Mouse (Mus musculus) macrophage (primary cell): Measurements from ENCODE around the gene Slc15a3. TPM values are rescaled to one million over a fixed set of nuclear protein-coding genes. Genes with fewer than 3 reads are reported as not detected.
A peak's percentile ranks its signal among the peaks of the same experiment; 100 is the strongest.

Experiments used
- H3K27ac ChIP-seq: fragments of 350-480 bp; formaldehyde crosslinking; 2 replicates; pipeline ENCODE4 v1.9.0; 2021
- H3K36me3 ChIP-seq: fragments of 350-480 bp; formaldehyde crosslinking; 2 replicates; pipeline ENCODE4 v1.9.0; 2021; ENCODE audit errors: inconsistent target
- H3K4me3 ChIP-seq: fragments of 350-480 bp; formaldehyde crosslinking; 2 replicates; pipeline ENCODE4 v1.9.0; 2021; ENCODE audit errors: inconsistent target
- H3K79me2 ChIP-seq: fragments of 350-480 bp; formaldehyde crosslinking; 2 replicates; pipeline ENCODE4 v1.9.0; 2021; ENCODE audit errors: inconsistent target
- WGBS: methylation state at CpG from one replicate; pipeline ENCODE4 v1.1.7; 2026; ENCODE audit warnings: inconsistent platforms; ENCODE audit not compliant: missing documents; 5-methylcytosine and 5-hydroxymethylcytosine counted together
- polyA plus RNA-seq: library from polyadenylated mRNA; stranded (reverse); fragments of 250-400 nt; gene quantifications from 3 replicates; pipeline ENCODE4 v1.2.4, GENCODE M21; 2018; ENCODE audit warnings: inconsistent platforms

Slc15a3 gene
- polyA plus RNA-seq, 1 experiment from 2014 or later = 583 TPM

DNA sequence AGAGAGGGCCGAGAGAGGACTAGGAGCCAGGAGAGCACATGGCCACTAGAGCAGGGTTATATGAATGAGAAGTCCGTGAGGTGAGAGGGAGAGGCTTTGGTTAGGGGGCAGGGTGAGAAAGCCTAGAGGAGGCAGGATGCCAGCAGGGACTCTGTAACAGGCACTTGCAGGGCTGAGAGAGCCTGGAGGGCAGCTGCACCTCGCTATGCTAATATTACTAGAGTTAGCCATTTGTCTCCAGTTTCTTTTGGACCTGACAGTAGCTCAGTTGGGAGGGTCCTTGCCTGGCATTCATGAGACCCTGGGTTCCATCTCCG lies 29.4 kb upstream of the Slc15a3 start:
- Histone ChIP-seq H3K4me3 (no peak overlapping the region), H3K36me3 (no peaks in the 10 kb centered on the region), H3K27ac (no peak overlapping the region), H3K79me2 (no peaks in the 10 kb centered on the region)
- WGBS = 92% methylated on average over 4 of the region's 4 CpGs

DNA sequence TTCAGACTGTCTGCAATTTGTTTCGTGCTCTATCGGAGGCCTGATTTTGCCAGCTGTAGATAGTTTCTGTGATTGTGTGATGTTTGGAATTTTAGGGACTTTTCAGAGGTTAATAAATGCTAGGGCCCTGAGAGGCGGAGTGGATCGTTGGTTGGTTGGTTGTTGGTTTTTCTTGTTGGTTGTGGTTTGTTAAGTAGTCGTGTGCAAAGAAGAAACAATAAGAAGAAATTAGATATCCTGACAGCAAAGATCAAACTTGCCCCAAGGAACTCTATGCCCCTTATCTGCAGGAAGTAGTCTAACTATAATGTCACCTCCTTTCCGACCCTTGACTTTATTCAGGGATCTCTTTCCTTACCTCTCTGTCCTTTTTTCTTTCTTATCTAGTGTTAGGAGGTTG lies 28.1 kb upstream of the Slc15a3 start:
- H3K79me2 ChIP-seq = no peaks in the 10 kb centered on the region
- WGBS = 77% methylated on average over 6 of the region's 6 CpGs
- no peak overlapping the region for H3K4me3 ChIP-seq
- H3K27ac ChIP-seq = no peak overlapping the region
- no peaks in the 10 kb centered on the region for H3K36me3 ChIP-seq

DNA sequence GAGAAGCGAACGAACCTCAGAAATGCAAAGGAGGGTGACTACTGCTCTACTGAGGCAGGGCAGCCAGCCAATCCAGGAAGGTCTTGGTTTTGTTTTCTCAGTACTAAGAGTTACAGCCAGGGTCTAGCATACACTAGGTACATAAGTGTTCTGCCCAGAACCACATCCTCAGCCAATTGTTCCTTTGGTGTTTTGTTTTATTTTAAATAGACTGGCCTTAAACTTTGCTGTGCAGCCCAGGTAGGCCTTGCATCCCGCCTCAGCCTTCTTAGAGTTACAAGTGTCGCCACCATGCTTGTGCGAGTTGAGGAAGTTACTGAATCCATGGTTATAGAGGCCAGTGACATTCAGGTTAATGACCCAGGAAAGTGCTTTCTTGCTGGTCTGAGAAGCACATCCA lies 26.5 kb upstream of the Slc15a3 start:
- Histone ChIP-seq H3K36me3 (no peaks in the 10 kb centered on the region), H3K79me2 (no peaks in the 10 kb centered on the region), H3K27ac (no peak overlapping the region), H3K4me3 (no peak overlapping the region)
- WGBS = 98% methylated on average over 5 of the region's 5 CpGs

DNA sequence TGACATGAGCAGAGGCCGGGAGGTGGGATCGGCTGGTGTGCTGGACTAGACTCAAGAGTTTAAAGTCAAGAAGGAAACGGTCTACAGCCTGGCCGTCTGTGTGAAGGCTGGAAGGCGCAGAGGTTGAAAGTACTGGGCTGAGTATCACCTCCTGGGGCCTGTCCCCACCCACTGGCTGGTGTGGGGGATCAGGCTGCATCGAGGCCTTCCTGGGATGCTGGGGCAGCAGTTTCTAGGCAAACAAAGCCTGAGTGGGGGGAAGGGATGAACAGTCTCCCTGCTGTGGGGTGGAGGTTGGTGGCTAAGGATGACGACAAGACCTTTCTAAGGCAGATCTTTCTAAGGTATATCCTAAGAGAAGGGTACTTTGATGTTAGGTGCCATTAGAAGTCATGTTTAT lies 25.6 kb upstream of the Slc15a3 start:
- no peak overlapping the region for H3K27ac ChIP-seq
- no peak overlapping the region for H3K4me3 ChIP-seq
- H3K36me3 ChIP-seq = no peaks in the 10 kb centered on the region
- H3K79me2 ChIP-seq = no peaks in the 10 kb centered on the region
- 97% methylated on average over 7 of the region's 7 CpGs for WGBS

DNA sequence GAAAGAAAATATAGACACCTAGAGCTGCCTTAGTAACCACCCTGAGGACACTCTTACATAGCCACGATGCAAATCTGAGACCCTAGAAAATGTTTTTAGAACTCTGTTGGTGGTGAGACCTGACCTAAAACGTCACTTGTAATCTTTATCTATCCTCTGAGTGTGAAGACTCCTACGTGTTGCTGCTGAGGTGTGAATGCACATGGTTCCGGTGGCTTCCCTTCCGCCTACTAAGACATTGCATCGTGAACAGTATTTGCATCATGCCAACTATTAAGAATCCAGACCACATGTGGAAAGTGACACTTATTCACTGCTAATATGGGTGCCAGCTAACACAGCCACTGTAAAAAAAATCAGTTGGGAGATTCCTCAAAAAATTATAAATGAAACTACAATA lies 23.7 kb upstream of the Slc15a3 start:
- H3K36me3 ChIP-seq = no peaks in the 10 kb centered on the region
- 94% methylated on average over 6 of the region's 6 CpGs for WGBS
- no peak overlapping the region for H3K4me3 ChIP-seq
- H3K27ac ChIP-seq = no peak overlapping the region
- no peaks in the 10 kb centered on the region for H3K79me2 ChIP-seq

DNA sequence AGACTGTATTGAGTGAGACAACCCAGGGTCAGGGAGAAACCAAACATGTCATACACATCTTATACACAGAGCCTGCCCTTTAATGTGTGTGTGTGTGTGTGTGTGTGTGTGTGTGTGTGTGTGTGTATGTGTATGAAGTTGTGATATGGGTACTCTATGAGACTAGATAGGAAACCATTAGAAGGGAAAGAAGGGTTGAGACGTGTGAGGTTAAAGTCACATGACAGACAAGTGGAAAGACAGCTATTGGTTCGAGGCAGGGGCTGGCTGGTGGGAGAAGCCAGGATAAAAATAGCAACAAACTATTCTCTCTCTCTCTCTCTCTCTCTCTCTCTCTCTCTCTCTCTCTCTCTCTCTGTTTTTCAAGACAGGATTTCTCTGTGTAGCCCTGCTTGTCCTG lies 23.1 kb upstream of the Slc15a3 start:
- H3K4me3 ChIP-seq = no peak overlapping the region
- 71% methylated on average over 2 of the region's 2 CpGs for WGBS
- H3K79me2 ChIP-seq = no peaks in the 10 kb centered on the region
- no peaks in the 10 kb centered on the region for H3K36me3 ChIP-seq
- no peak overlapping the region for H3K27ac ChIP-seq

DNA sequence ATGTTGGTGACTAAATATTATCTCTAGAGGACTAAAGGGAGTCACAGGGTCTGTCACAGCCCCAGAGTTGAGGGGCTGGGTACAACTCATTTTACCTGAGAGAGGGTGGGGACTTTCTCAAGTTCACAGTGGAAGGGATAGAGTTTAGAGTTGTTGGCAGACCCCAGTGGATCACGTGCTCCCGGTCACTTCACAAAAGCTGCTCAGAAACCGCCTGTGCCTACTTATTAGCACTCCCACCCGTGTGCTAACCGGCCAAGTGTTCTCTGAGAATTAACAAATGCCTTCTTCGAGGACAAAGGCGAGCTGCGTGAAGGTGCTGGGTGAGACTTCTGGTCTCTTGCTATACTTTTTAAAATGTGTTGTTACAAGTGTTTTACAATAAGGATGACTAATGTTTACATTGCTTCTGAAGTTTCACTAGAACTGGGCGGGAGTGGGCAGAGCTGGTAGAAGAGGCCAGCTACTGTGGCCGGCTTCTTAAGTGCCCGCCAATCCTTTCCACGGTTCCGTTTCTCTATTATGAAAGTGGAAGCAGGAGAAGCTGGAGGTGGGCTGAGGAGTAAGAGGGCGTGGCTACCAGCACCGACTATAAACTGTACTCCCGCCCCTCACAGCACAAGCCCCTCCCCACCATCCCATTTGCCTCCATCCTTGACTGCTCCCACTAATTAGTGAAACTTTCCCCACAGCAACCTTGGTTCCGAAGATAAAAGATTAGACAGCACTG lies 21.1 kb upstream of the Slc15a3 start:
- no peaks in the 10 kb centered on the region for H3K79me2 ChIP-seq
- H3K27ac ChIP-seq = no peak overlapping the region
- H3K36me3 ChIP-seq = no peaks in the 10 kb centered on the region
- no peak overlapping the region for H3K4me3 ChIP-seq
- 36% methylated on average over 17 of the region's 17 CpGs for WGBS

DNA sequence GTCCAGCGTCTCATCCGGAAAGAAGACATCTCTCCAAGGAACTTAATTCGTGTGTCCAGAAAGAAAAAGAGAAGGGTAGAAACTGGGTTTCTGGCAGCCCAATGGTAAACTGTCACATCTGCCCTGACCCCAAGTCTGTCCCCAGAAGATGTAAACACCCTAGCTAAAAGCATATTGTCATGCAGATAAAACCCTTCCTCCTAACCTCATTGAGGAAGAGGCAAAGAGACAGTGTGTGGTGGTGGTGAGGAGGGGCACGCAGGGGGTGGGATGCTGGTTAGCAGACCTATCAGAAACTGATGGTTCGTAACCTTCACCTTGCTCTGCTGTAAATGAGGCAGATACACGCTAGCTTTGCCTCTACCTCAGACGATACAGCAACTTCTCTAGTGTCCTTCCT lies 18.2 kb upstream of the Slc15a3 start:
- no peaks in the 10 kb centered on the region for H3K36me3 ChIP-seq
- no peak overlapping the region for H3K27ac ChIP-seq
- 92% methylated on average over 7 of the region's 7 CpGs for WGBS
- H3K79me2 ChIP-seq = no peaks in the 10 kb centered on the region
- H3K4me3 ChIP-seq = no peak overlapping the region

DNA sequence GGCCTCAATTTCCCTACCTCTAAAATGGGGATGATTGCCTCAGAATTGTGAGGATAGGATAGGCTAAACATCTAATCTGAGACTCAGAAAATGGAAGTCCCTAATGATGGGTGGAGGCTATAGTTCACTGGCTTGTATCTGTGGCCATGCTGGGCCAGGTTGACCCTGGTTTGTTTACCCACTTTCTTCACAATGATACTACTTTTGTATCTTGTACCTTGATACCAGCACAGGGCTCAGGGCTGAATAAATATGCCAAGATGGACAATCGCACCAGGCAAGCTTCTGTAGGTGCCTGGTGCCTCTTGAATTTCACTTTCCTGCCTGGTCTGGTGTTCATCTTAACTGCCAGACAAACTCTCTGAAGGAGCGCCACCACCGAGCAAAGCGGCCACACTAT lies 17.0 kb upstream of the Slc15a3 start:
- 98% methylated on average over 4 of the region's 4 CpGs for WGBS
- Histone ChIP-seq H3K27ac (no peak overlapping the region), H3K79me2 (no peaks in the 10 kb centered on the region), H3K4me3 (no peak overlapping the region), H3K36me3 (no peaks in the 10 kb centered on the region)

DNA sequence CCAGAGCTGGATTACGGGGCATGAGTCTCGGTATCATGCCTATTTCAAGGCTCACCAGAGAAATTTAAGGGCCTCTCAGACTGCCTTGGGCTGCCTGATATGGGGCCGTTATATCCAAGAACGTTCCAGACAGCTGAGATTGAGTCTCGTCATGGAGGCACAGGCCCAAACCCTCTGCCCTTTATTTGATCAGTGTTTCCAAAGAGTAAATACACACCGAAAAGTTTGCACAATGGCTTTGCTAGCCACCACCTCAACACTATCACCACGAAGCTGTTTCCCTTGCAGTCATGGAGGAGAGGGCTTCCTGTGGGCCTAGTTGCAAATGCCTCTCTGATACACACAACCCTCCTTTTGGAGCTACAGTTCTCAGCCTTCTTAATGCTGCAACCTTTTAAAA lies 15.5 kb upstream of the Slc15a3 start:
- Histone ChIP-seq H3K79me2 (no peaks in the 10 kb centered on the region), H3K27ac (no peak overlapping the region), H3K4me3 (no peak overlapping the region), H3K36me3 (no peaks in the 10 kb centered on the region)
- WGBS = 86% methylated on average over 7 of the region's 7 CpGs

DNA sequence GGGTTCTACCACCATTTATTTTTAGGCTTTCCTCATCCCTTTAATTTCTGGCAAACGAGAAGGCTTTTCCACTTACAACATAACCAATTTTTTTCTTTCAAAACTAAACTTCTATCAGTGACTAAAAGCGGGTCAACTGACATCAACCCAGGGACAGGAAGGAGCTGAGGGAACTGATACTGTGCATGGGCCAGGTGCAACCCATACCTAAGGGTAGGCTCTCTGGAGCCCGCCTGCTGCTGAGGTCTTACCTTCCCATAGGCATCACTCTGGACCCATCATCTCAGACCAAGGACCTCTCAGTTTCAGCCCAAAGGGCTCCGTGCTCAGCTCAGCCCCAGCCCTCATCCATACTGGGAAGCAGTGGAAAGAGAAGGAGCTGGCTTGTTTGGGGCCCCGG lies 11.2 kb upstream of the Slc15a3 start:
- H3K79me2 ChIP-seq = no peaks in the 10 kb centered on the region
- WGBS = 95% methylated on average over 5 of the region's 5 CpGs
- no peaks in the 10 kb centered on the region for H3K36me3 ChIP-seq
- no peak overlapping the region for H3K4me3 ChIP-seq
- H3K27ac ChIP-seq = no peak overlapping the region

DNA sequence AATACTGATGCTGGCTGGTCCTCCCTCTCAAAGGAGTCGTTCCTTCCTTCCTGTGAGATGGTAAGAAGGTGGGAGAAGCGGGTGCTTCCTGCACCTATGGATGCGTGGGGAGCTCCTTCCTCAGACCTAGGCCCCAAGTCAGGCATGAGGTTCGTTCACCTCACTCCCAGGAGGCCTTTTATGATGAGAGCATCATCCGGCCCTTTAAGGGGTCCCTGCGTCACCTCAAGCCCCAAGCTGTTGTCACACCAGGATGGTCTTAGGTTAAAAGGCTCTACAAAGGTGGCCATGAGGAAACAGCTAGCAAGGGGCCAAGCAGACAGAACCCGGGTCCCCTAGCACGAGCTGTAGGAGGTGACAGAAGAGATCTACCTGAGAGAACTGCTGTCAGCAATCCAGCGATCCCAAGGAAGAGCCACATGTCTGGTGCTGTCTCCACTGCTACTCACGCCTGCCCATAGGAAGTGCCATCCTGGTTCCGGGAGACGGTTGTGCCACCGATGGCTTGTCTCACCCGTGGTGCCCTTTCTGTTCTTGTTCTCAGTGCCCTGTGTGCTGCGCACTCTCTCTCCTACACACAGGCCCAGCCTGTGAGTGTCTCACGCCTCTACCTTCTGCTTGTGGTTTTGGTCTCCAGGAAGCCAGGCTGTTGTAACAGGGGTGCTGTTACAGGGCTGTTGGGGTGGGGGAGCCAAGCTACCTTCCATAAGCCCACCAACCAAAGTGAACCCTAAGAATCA lies 9.9 kb upstream of the Slc15a3 start, which contains the start of gene Cd6:
TSS of gene Cd6 (minus strand) at position 623 of the 740 bp plus-strand sequence.
- 67% methylated on average over 16 of the region's 16 CpGs for WGBS
- Histone ChIP-seq H3K79me2 (no peaks in the 10 kb centered on the region), H3K27ac (no peak within 1 kb of the TSS), H3K36me3 (no peaks in the 10 kb centered on the region), H3K4me3 (no peak within 1 kb of the TSS)

DNA sequence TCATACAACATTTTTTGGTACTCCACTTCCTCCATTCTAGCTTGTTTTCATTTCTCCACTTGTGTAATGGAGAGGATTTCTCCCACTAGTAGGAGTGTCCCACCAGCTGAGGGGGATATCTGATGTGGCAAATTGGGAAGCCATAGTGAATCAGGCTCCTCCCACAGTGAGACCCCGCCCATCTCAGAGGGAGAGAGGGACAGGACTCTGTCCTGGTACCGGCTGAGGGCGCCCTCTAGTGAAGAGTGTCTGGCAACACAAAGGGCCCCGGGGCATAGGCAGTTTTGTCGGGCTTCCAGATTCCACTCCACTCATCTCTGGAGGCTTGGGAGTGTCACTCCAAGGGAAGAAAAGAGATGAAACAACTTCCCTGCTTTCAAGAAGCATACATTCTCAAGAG lies 8.1 kb upstream of the Slc15a3 start:
- Histone ChIP-seq H3K4me3 (no peak overlapping the region), H3K27ac (peak overlapping the region; percentile 25), H3K36me3 (no peaks in the 10 kb centered on the region), H3K79me2 (no peaks in the 10 kb centered on the region)
- 12% methylated on average over 4 of the region's 5 CpGs for WGBS

DNA sequence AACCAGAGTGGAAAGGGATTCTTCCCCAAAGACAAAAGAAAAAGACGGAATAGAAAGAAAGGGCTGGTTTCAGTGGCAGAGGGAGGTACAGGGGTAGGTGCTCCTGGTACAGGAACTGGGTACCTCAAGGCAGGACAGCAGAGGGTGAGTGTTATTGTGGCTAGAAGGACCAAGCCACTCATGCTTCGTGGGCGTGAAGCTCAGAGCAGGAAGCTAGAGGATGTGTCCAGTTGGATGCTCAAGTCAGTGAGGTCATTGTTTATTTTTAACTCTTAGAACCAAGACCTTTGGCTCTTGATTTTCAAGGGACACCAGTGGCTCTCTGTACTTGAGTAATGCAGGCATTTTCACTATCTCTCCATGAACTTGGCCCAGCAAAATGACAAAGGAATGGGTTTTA lies 7.5 kb upstream of the Slc15a3 start:
- no peaks in the 10 kb centered on the region for H3K79me2 ChIP-seq
- 69% methylated on average over 3 of the region's 3 CpGs for WGBS
- H3K27ac ChIP-seq = peak overlapping the region; percentile 25
- no peak overlapping the region for H3K4me3 ChIP-seq
- no peaks in the 10 kb centered on the region for H3K36me3 ChIP-seq

DNA sequence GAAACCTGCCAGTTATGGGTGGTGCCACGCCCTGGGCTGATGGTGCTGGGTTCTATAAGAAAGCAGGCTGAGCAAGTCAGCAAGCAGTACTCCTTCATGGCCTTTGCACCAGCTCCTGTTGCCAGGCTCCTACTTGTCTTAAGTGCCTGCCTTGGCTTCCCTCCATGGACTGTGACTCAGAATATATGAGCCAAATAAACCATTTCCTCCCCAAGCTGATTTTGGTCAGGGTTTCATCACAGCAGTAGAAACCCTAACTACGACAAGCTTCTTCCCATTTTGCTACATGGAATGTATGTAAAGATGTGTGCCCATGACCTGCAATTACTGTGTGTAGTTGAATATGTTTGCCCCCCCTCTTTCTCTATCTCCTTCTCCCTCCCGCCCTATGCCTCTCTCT lies 5.9 kb upstream of the Slc15a3 start:
- 74% methylated on average over 2 of the region's 3 CpGs for WGBS
- H3K79me2 ChIP-seq = no peaks in the 10 kb centered on the region
- H3K27ac ChIP-seq = peak overlapping the region; percentile 29
- no peaks in the 10 kb centered on the region for H3K36me3 ChIP-seq
- H3K4me3 ChIP-seq = no peak overlapping the region
